Mouse (Mus musculus): Measurements from ENCODE around the gene Hormad2. TPM values are rescaled to one million over a fixed set of nuclear protein-coding genes. Genes with fewer than 3 reads are reported as not detected.
A peak's percentile ranks its signal among the peaks of the same experiment; 100 is the strongest.

Gene Hormad2
- total and polyA plus RNA-seq, 3 experiments: not detected

GRCm38 (mm10) chr11:4454895-4455535 is 14.1 kb upstream of the Hormad2 start:
- no peak for TF ChIP-seq MAFK (IDR thresholded peaks at IDR 0.05; ENCODE audit: insufficient replicate concordance, low read length)
- no peak for TF ChIP-seq RCOR1 (conservative IDR thresholded peaks at IDR 0.05; ENCODE audit: low read depth, low read length)
- TF ChIP-seq GABPA (IDR thresholded peaks at IDR 0.05; ENCODE audit: insufficient replicate concordance, low read depth, low read length): no peak
- TF ChIP-seq ZNF384 (IDR thresholded peaks at IDR 0.05; ENCODE audit: low read depth, low read length): no peak
- TF ChIP-seq IRF4 (IDR thresholded peaks at IDR 0.05; ENCODE audit: low read depth, low read length): no peak
- no peak for TF ChIP-seq ELF1 (IDR thresholded peaks at IDR 0.05; ENCODE audit: low read depth, low read length)
- TF ChIP-seq JUND (conservative IDR thresholded peaks at IDR 0.05; ENCODE audit: low read depth, low read length): no peak
- TF ChIP-seq MEF2A (IDR thresholded peaks at IDR 0.05; ENCODE audit: borderline replicate concordance, low read depth, low read length): no peak
- peak; percentile 86 for TF ChIP-seq USF1 (IDR thresholded peaks at IDR 0.05; ENCODE audit: low read depth, low read length)
- no peak for TF ChIP-seq KAT2A (IDR thresholded peaks at IDR 0.05; ENCODE audit: insufficient replicate concordance, low read length)
- no peak for TF ChIP-seq SMC3 (IDR thresholded peaks at IDR 0.05; ENCODE audit: low read depth, low read length)
- TF ChIP-seq NRF1 (IDR thresholded peaks at IDR 0.05; ENCODE audit: low read depth, low read length): no peak
- TF ChIP-seq ZC3H11A (IDR thresholded peaks at IDR 0.05; ENCODE audit: low read depth, low read length): no peak
- TF ChIP-seq CHD2 (IDR thresholded peaks at IDR 0.05; ENCODE audit: low read length): no peak
- TF ChIP-seq BHLHE40 (IDR thresholded peaks at IDR 0.05; ENCODE audit: low read depth, low read length): peak; percentile 44; the same call in 1 of the 2 replicates
- TF ChIP-seq MAX (IDR thresholded peaks at IDR 0.05; ENCODE audit: low read length): peak; percentile 51; the same call in 1 of the 2 replicates
- TF ChIP-seq POLR2A (IDR thresholded peaks at IDR 0.05; ENCODE audit: low read depth, low read length): no peak
- no peak for TF ChIP-seq CTCF (conservative IDR thresholded peaks at IDR 0.05 in 1 of 2, IDR thresholded peaks at IDR 0.05 in 1 of 2; ENCODE audit: low read depth in 2 of 2, low read length in 2 of 2)
- no peak for TF ChIP-seq POLR2AphosphoS2 (IDR thresholded peaks at IDR 0.05; ENCODE audit: low read depth, low read length)
- no peak for TF ChIP-seq NELFE (IDR thresholded peaks at IDR 0.05; ENCODE audit: low read depth, low read length)
- no peak for TF ChIP-seq TBP (conservative IDR thresholded peaks at IDR 0.05; ENCODE audit: low read depth, low read length)
- TF ChIP-seq USF2 (conservative IDR thresholded peaks at IDR 0.05; ENCODE audit: low read depth, low read length): peak; percentile 85
- no peak for TF ChIP-seq ZMIZ1 (IDR thresholded peaks at IDR 0.05; ENCODE audit: low read depth, low read length)
- no peak for TF ChIP-seq TCF12 (IDR thresholded peaks at IDR 0.05; ENCODE audit: low read depth, low read length)
- no peak for TF ChIP-seq PAX5 (IDR thresholded peaks at IDR 0.05; ENCODE audit: low read length)
- no peak for TF ChIP-seq RAD21 (IDR thresholded peaks at IDR 0.05; ENCODE audit: low read depth, low read length)
- no peak for TF ChIP-seq UBTF (IDR thresholded peaks at IDR 0.05; ENCODE audit: low read depth, low read length)
- TF ChIP-seq EP300 (IDR thresholded peaks at IDR 0.05; ENCODE audit: low read length): no peak
- H3K9ac ChIP-seq (ENCODE audit: insufficient read depth, low read depth): no peak overlapping the region
- DNase-seq (ENCODE audit: extremely low read depth): peak; percentile 62
- no peaks in the 10 kb centered on the region for H3K27me3 ChIP-seq (replicated peaks)
- no peaks in the 10 kb centered on the region for H3K79me2 ChIP-seq (replicated peaks; ENCODE audit: control insufficient read depth, extremely low read depth, insufficient read depth, poor library complexity, severe bottlenecking)
- H3K4me2 ChIP-seq (ENCODE audit: insufficient read depth, low read depth, poor library complexity, severe bottlenecking): peak overlapping the region; percentile 58
- in situ Hi-C loops (cut with MboI; ENCODE audit: low pct_ligation_motif_present, low pct_unique_long_range_greater_than_20kb, low sequenced_read_pairs) (no loop called here), dilution Hi-C loops (cut with MboI; ENCODE audit: extremely low pct_ligation_motif_present, extremely low pct_unique_long_range_greater_than_20kb, low sequenced_read_pairs) (no loop called here)
- H3K36me3 ChIP-seq (replicated peaks in 1 of 2; ENCODE audit: control insufficient read depth in 1 of 2, insufficient read depth in 1 of 2, low read length in 1 of 2): no peaks in the 10 kb centered on the region
- no peaks in the 10 kb centered on the region for H3K9me3 ChIP-seq (replicated peaks; ENCODE audit: low read length)
- no peak overlapping the region for H3K27ac ChIP-seq (ENCODE audit: insufficient read depth, low read depth)
- no peak overlapping the region for H3K4me3 ChIP-seq (replicated peaks in 1 of 3; ENCODE audit: low read depth in 2 of 3, low read length in 2 of 3, poor library complexity in 1 of 3)
- H3K4me1 ChIP-seq (ENCODE audit: control insufficient read depth in 1 of 2, insufficient read depth in 2 of 2): peaks cover 4 to 20% of the 10 kb centered on the region in 2 experiments

Data from CH12.LX (cell line).